Mouse (Mus musculus) myocyte (in vitro differentiated cells): ENCODE measurements at regions not wholly inside any gene's neighbourhood (a gene's known extent, or its start where the extent isn't known, plus 50 kb on each side); places are given as distances from the start of the nearest gene placed in this dataset.

Experiments used
- MAX ChIP-seq: IDR thresholded peaks from one replicate; pipeline ENCODE4 v1.6.1; 2011; ENCODE audit warnings: low read depth, mild to moderate bottlenecking, control low read depth
- MYOD1 ChIP-seq, 3 experiments: IDR thresholded peaks; one replicate each; pipeline ENCODE4 v1.6.1; 2011; ENCODE audit warnings: control low read depth in 2 of 3, low read depth in 2 of 3, mild to moderate bottlenecking in 2 of 3, moderate library complexity in 1 of 3; ENCODE audit not compliant: insufficient read length in 2 of 3, control insufficient read depth in 1 of 3
- MYOG ChIP-seq, 3 experiments: IDR thresholded peaks; one replicate each; pipeline ENCODE4 v1.6.1; 2011; ENCODE audit warnings: control low read depth in 2 of 3, low read depth in 2 of 3, mild to moderate bottlenecking in 2 of 3; ENCODE audit not compliant: insufficient read length in 2 of 3, control insufficient read depth in 1 of 3, insufficient read depth in 1 of 3
- POLR2A ChIP-seq: IDR thresholded peaks from one replicate; pipeline ENCODE4 v1.6.1; 2011; ENCODE audit warnings: low read depth, mild to moderate bottlenecking, control low read depth, moderate library complexity; ENCODE audit not compliant: insufficient read length
- SRF ChIP-seq: IDR thresholded peaks from one replicate; pipeline ENCODE4 v1.6.1; 2011; ENCODE audit warnings: low read depth; ENCODE audit not compliant: control insufficient read depth, insufficient read length
- TCF12 ChIP-seq: IDR thresholded peaks from one replicate; pipeline ENCODE4 v1.6.1; 2011; ENCODE audit warnings: mild to moderate bottlenecking, control low read depth; ENCODE audit not compliant: poor library complexity, insufficient read depth, severe bottlenecking

- no peak for TF ChIP-seq MYOD1 (IDR thresholded peaks at IDR 0.05; ENCODE audit: control insufficient read depth in 1 of 3, insufficient read length in 2 of 3, low read depth in 2 of 3)
- TF ChIP-seq MAX, result no peak
- no peak for TF ChIP-seq POLR2A
- TF ChIP-seq TCF12, result no peak
- TF ChIP-seq MYOG (IDR thresholded peaks at IDR 0.05; ENCODE audit: control insufficient read depth in 1 of 3, insufficient read depth in 1 of 3, insufficient read length in 2 of 3, low read depth in 2 of 3), result no peak
- no peak for TF ChIP-seq SRF
Measured at GRCm38 (mm10) chr13:82246231-82246630, 463.4 kb downstream of the Cetn3 start.
